8 mouse cellular contexts compared by ENCODE assay signal in genomic region chr16:94370173-94370914, GRCm38 (mm10). TPM values are rescaled to one million over a fixed set of nuclear protein-coding genes. Genes with fewer than 3 reads are reported as not detected.
DNase-seq lines count a peak whose midpoint lies in the region; ATAC-seq and TF ChIP-seq lines count a peak whose summit lies in the region.

Gene Ttc3 (plus strand): TSS chr16:94370618.

- H3K4me1 ChIP-seq in G1E (ENCODE audit: insufficient read depth, low read depth, low read length) = peaks cover 30% of the 10 kb centered on the region
- peaks cover 20% of the 10 kb centered on the region; the same call in 1 of the 2 replicates for H3K4me1 ChIP-seq in forebrain, postnatal 0 days (ENCODE audit: insufficient read depth)
- H3K4me1 ChIP-seq in lung, embryonic 15.5 days = peaks cover 24% of the 10 kb centered on the region

- no peaks in the 10 kb centered on the region for H3K9me3 ChIP-seq in G1E (replicated peaks)
- H3K9me3 ChIP-seq in forebrain, postnatal 0 days (ENCODE audit: low read length) = no peaks in the 10 kb centered on the region
- no peaks in the 10 kb centered on the region for H3K9me3 ChIP-seq in lung, embryonic 15.5 days

- peak within 1 kb of the TSS; percentile 72 for H3K4me2 ChIP-seq in forebrain, postnatal 0 days (ENCODE audit: low read depth)
- H3K4me2 ChIP-seq in lung, embryonic 15.5 days = peak within 1 kb of the TSS; percentile 68

- peak; percentile 90 for DNase-seq in G1E (ENCODE audit: low spot score)
- DNase-seq in cerebellum, adult 18-20 months = peak; percentile 94 to 98
- peak; percentile 99 for DNase-seq in forebrain, postnatal 0 days
- peak; percentile 97 for DNase-seq in heart, postnatal 4 days
- DNase-seq in layer of hippocampus, adult 8-10 months (ENCODE audit: low spot score in 2 of 2) = peak; percentile 93 to 94
- DNase-seq in ovary, adult 18-20 months (ENCODE audit: low spot score) = peak; percentile 94
- DNase-seq in thymus, postnatal 0 days (ENCODE audit: low spot score) = peak; percentile 97

- H3K9ac ChIP-seq in forebrain, postnatal 0 days = peak within 1 kb of the TSS; percentile 100
- peak within 1 kb of the TSS; percentile 91 for H3K9ac ChIP-seq in lung, embryonic 15.5 days

- no peak for ATAC-seq in G1E (ENCODE audit: extremely low read depth, insufficient number of reproducible peaks, low FRiP score, poor library complexity, severe bottlenecking)
- peak; percentile 74 for ATAC-seq in forebrain, postnatal 0 days
- ATAC-seq in lung, embryonic 15.5 days (ENCODE audit: borderline replicate concordance, extremely low read depth, low FRiP score, low TSS enrichment) = peak; percentile 91

- WGBS in forebrain, postnatal 0 days = under 1% methylated on average over 79 of the region's 79 CpGs
- WGBS in lung, embryonic 15.5 days = under 1% methylated on average over 79 of the region's 79 CpGs

- TF ChIP-seq CTCF in G1E (IDR thresholded peaks at IDR 0.05; ENCODE audit: low read depth, low read length) = no peak
- TF ChIP-seq CTCF in forebrain, postnatal 0 days (IDR thresholded peaks at IDR 0.05; ENCODE audit: low read depth) = no peak

- H3K27ac ChIP-seq in forebrain, postnatal 0 days (ENCODE audit: low read depth, low read length) = peak within 1 kb of the TSS; percentile 100
- H3K27ac ChIP-seq in lung, embryonic 15.5 days = peak within 1 kb of the TSS; percentile 99

- H3K4me3 ChIP-seq in G1E (ENCODE audit: low read depth, low read length) = peak within 1 kb of the TSS; percentile 93
- peak within 1 kb of the TSS; percentile 99 for H3K4me3 ChIP-seq in forebrain, postnatal 0 days (ENCODE audit: low read depth, low read length)
- peak within 1 kb of the TSS; percentile 78 for H3K4me3 ChIP-seq in lung, embryonic 15.5 days

- H3K36me3 ChIP-seq in G1E (replicated peaks) = peaks cover 7% of the 10 kb centered on the region
- H3K36me3 ChIP-seq in forebrain, postnatal 0 days (ENCODE audit: insufficient read depth) = no peaks in the 10 kb centered on the region
- H3K36me3 ChIP-seq in lung, embryonic 15.5 days = 0 out of 2 replicates have a peak, but pooled peaks cover 5% of the 10 kb centered on the region

- no peaks in the 10 kb centered on the region for H3K27me3 ChIP-seq in G1E (ENCODE audit: insufficient read depth, low read length)
- no peaks in the 10 kb centered on the region for H3K27me3 ChIP-seq in forebrain, postnatal 0 days (ENCODE audit: insufficient read depth, low read length)
- H3K27me3 ChIP-seq in lung, embryonic 15.5 days = no peaks in the 10 kb centered on the region

RNA-seq across cellular contexts. Expression of gene Ttc3, which starts in this region (rescaled TPM):
- total RNA-seq in G1E (2014; fragmentation: Nextera tagmentation) (138 and 164 TPM in 2 replicates), G1E (2017) (61.3 and 135 TPM in 2 replicates)
- 4.1 and 5.0 TPM in 2 replicates for polyA plus RNA-seq in G1E (2012)
- total RNA-seq in forebrain, postnatal 0 days (2014; rRNA removed) = 1,061 and 1,263 TPM in 2 replicates
- 799 and 1,014 TPM in 2 replicates for polyA plus RNA-seq in forebrain, postnatal 0 days (2015; fragmentation: Nextera tagmentation; extraction: Ambion mirVana)
- 100 to 1,000 TPM; 156 to 173 TPM for total RNA-seq in heart, postnatal 4 days (2021)
- total RNA-seq in layer of hippocampus, adult 8-10 months (2022) = 100 to 1,000 TPM; 668 to 837 (median 753) TPM
- 171 and 177 TPM in 2 replicates for polyA plus RNA-seq in lung, embryonic 15.5 days (2015; fragmentation: Nextera tagmentation; extraction: Ambion mirVana)
- polyA plus RNA-seq in thymus, postnatal 0 days (2015; fragmentation: Nextera tagmentation; extraction: Ambion mirVana) = 98.1 and 100 TPM in 2 replicates

Comparison
In these comparisons a context has a peak if more than half of its experiments do, and no peak if none do; other contexts are left out.
1. RNA of gene Ttc3 (polyA plus RNA-seq): 799 to 1,014 TPM in forebrain, postnatal 0 days, 171 to 177 TPM in lung, embryonic 15.5 days and 98.1 to 100 TPM in thymus, postnatal 0 days; 4.1 to 5.0 TPM in G1E; every median in the first group is over 10 times any median in the second.
2. Peak in every context shown above with its lines, with median percentiles within 50 percentile points of each other: DNase-seq and H3K4me3 ChIP-seq.